Mouse (Mus musculus): ENCODE results near the gene Brpf3. TPM values are rescaled to one million over a fixed set of nuclear protein-coding genes. Genes with fewer than 3 reads are reported as not detected.
A peak's percentile ranks its signal among the peaks of the same experiment; 100 is the strongest.
"Not testable (repeated sequence)": the region's sequence is repeated elsewhere in the genome, so short reads cannot be mapped to it uniquely, and the experiment has no call there.

Brpf3 gene
- polyA plus RNA-seq, 1 experiment: 26.3 TPM

GRCm38 (mm10) chr17:28769875-28770421 is 30.9 kb upstream of the Brpf3 start:
- Histone ChIP-seq H3K4me3 (replicated peaks; ENCODE audit: extremely low read depth, low read depth, low read length) (peak overlapping the region; percentile 55), H3K4me1 (ENCODE audit: control insufficient read depth, insufficient read depth, low read length) (no peaks in the 10 kb centered on the region)
- TF ChIP-seq POLR2A (IDR thresholded peaks at IDR 0.05; ENCODE audit: borderline replicate concordance, extremely low read depth, low read depth, low read length) (no peak), CTCF (IDR thresholded peaks at IDR 0.05; ENCODE audit: insufficient read depth, low read length) (no peak)
- DNase-seq: peak; percentile 54
- 1% methylated on average over 24 of the region's 24 CpGs for WGBS

GRCm38 (mm10) chr17:28771289-28771688 is 29.6 kb upstream of the Brpf3 start:
- TF ChIP-seq POLR2A (IDR thresholded peaks at IDR 0.05; ENCODE audit: borderline replicate concordance, extremely low read depth, low read depth, low read length) (no peak), CTCF (IDR thresholded peaks at IDR 0.05; ENCODE audit: insufficient read depth, low read length) (no peak)
- H3K4me1 ChIP-seq (ENCODE audit: control insufficient read depth, insufficient read depth, low read length): no peaks in the 10 kb centered on the region
- 84% methylated on average over 5 of the region's 5 CpGs for WGBS
- DNase-seq: no peak
- no peak overlapping the region for H3K4me3 ChIP-seq (replicated peaks; ENCODE audit: extremely low read depth, low read depth, low read length)

GRCm38 (mm10) chr17:28774303-28774702 is 26.6 kb upstream of the Brpf3 start:
- not testable (repeated sequence) for H3K4me3 ChIP-seq (replicated peaks; ENCODE audit: extremely low read depth, low read depth, low read length); DNase-seq; H3K4me1 ChIP-seq (ENCODE audit: control insufficient read depth, insufficient read depth, low read length)
- over 99% methylated on average over 8 of the region's 9 CpGs for WGBS

GRCm38 (mm10) chr17:28775161-28775560 is 25.7 kb upstream of the Brpf3 start:
- no peak for DNase-seq
- H3K4me1 ChIP-seq (ENCODE audit: control insufficient read depth, insufficient read depth, low read length): no peaks in the 10 kb centered on the region
- H3K4me3 ChIP-seq (replicated peaks; ENCODE audit: extremely low read depth, low read depth, low read length): no peak overlapping the region
- TF ChIP-seq CTCF (IDR thresholded peaks at IDR 0.05; ENCODE audit: insufficient read depth, low read length): no peak
- TF ChIP-seq POLR2A (IDR thresholded peaks at IDR 0.05; ENCODE audit: borderline replicate concordance, extremely low read depth, low read depth, low read length): no peak
- 73% methylated on average over 4 of the region's 4 CpGs for WGBS

GRCm38 (mm10) chr17:28776817-28777216 is 24.1 kb upstream of the Brpf3 start:
- H3K4me1 ChIP-seq (ENCODE audit: control insufficient read depth, insufficient read depth, low read length): no peaks in the 10 kb centered on the region
- TF ChIP-seq POLR2A (IDR thresholded peaks at IDR 0.05; ENCODE audit: borderline replicate concordance, extremely low read depth, low read depth, low read length): no peak
- TF ChIP-seq CTCF (IDR thresholded peaks at IDR 0.05; ENCODE audit: insufficient read depth, low read length): no peak
- WGBS: 93% methylated on average over 3 of the region's 3 CpGs
- no peak for DNase-seq
- H3K4me3 ChIP-seq (replicated peaks; ENCODE audit: extremely low read depth, low read depth, low read length): no peak overlapping the region

- no peak overlapping the region for H3K4me3 ChIP-seq (replicated peaks; ENCODE audit: extremely low read depth, low read depth, low read length)
- TF ChIP-seq POLR2A (IDR thresholded peaks at IDR 0.05; ENCODE audit: borderline replicate concordance, extremely low read depth, low read depth, low read length): no peak
- TF ChIP-seq CTCF (IDR thresholded peaks at IDR 0.05; ENCODE audit: insufficient read depth, low read length): no peak
- DNase-seq: no peak
- 86% methylated on average over 16 of the region's 16 CpGs for WGBS
- no peaks in the 10 kb centered on the region for H3K4me1 ChIP-seq (ENCODE audit: control insufficient read depth, insufficient read depth, low read length)
Measured at GRCm38 (mm10) chr17:28777231-28778005, 23.5 kb upstream of the Brpf3 start.

GRCm38 (mm10) chr17:28779735-28780134 is 21.2 kb upstream of the Brpf3 start:
- H3K4me1 ChIP-seq (ENCODE audit: control insufficient read depth, insufficient read depth, low read length): no peaks in the 10 kb centered on the region
- 87% methylated on average over 3 of the region's 3 CpGs for WGBS
- TF ChIP-seq POLR2A (IDR thresholded peaks at IDR 0.05; ENCODE audit: borderline replicate concordance, extremely low read depth, low read depth, low read length) (no peak), CTCF (IDR thresholded peaks at IDR 0.05; ENCODE audit: insufficient read depth, low read length) (no peak)
- no peak overlapping the region for H3K4me3 ChIP-seq (replicated peaks; ENCODE audit: extremely low read depth, low read depth, low read length)
- no peak for DNase-seq

GRCm38 (mm10) chr17:28780836-28781235 is 20.1 kb upstream of the Brpf3 start:
- WGBS: 48% methylated on average over 3 of the region's 3 CpGs
- Histone ChIP-seq H3K4me3 (replicated peaks; ENCODE audit: extremely low read depth, low read depth, low read length) (no peak overlapping the region), H3K4me1 (ENCODE audit: control insufficient read depth, insufficient read depth, low read length) (no peaks in the 10 kb centered on the region)
- no peak for DNase-seq
- TF ChIP-seq CTCF (IDR thresholded peaks at IDR 0.05; ENCODE audit: insufficient read depth, low read length): no peak
- no peak for TF ChIP-seq POLR2A (IDR thresholded peaks at IDR 0.05; ENCODE audit: borderline replicate concordance, extremely low read depth, low read depth, low read length)

GRCm38 (mm10) chr17:28781290-28782045 is 19.4 kb upstream of the Brpf3 start:
- TF ChIP-seq CTCF (IDR thresholded peaks at IDR 0.05; ENCODE audit: insufficient read depth, low read length) (no peak), POLR2A (IDR thresholded peaks at IDR 0.05; ENCODE audit: borderline replicate concordance, extremely low read depth, low read depth, low read length) (no peak)
- 64% methylated on average over 9 of the region's 9 CpGs for WGBS
- no peak overlapping the region for H3K4me3 ChIP-seq (replicated peaks; ENCODE audit: extremely low read depth, low read depth, low read length)
- DNase-seq: no peak
- no peaks in the 10 kb centered on the region for H3K4me1 ChIP-seq (ENCODE audit: control insufficient read depth, insufficient read depth, low read length)

Measured in lung, adult 2 months (tissue).